Mouse (Mus musculus) hindbrain, embryonic 15.5 days (tissue): ENCODE measurements around the gene Gpr142. TPM values are rescaled to one million over a fixed set of nuclear protein-coding genes. Genes with fewer than 3 reads are reported as not detected.

Source experiments
- ATAC-seq: fragments of 200-750 bp; cut with Nextera tagmentation; 2 replicates; pipeline ENCODE4 v1.8.0; 2017; ENCODE audit warnings: low read depth, moderate number of reproducible peaks, moderate TSS enrichment; ENCODE audit not compliant: low FRiP score
- H3K27ac ChIP-seq: fragments of 300-500 bp; sonication (generic); replicated peaks from 2 replicates; pipeline ENCODE4 v1.5.1; 2015; ENCODE audit warnings: mild to moderate bottlenecking, inconsistent platforms
- H3K27me3 ChIP-seq: fragments of 300-500 bp; sonication (generic); 2 replicates; pipeline ENCODE4 v1.6.1; 2015; ENCODE audit warnings: control low read depth, inconsistent platforms
- H3K36me3 ChIP-seq: fragments of 300-500 bp; sonication (generic); 2 replicates; pipeline ENCODE4 v1.6.1; 2015; ENCODE audit warnings: control low read depth, inconsistent platforms
- H3K4me1 ChIP-seq: fragments of 300-500 bp; sonication (generic); replicated peaks from 2 replicates; pipeline ENCODE4 v1.6.1; 2015; ENCODE audit warnings: control low read depth, inconsistent platforms
- H3K4me2 ChIP-seq: fragments of 300-500 bp; sonication (generic); 2 replicates; pipeline ENCODE4 v1.6.1; 2015; ENCODE audit warnings: moderate library complexity, mild to moderate bottlenecking, inconsistent platforms
- H3K4me3 ChIP-seq: fragments of 300-500 bp; sonication (generic); 2 replicates; pipeline ENCODE4 v1.5.1; 2015; ENCODE audit warnings: mild to moderate bottlenecking, inconsistent platforms
- H3K9ac ChIP-seq: fragments of 300-500 bp; sonication (generic); 2 replicates; pipeline ENCODE4 v1.6.1; 2015; ENCODE audit warnings: inconsistent platforms
- H3K9me3 ChIP-seq: fragments of 300-500 bp; sonication (generic); 2 replicates; pipeline ENCODE4 v1.6.1; 2016; ENCODE audit warnings: control low read depth, inconsistent platforms
- WGBS: fragments of 180-500 bp; shearing (Covaris S2); methylation state at CpG from one replicate; pipeline ENCODE4 v1.1.7; 2015; 5-methylcytosine and 5-hydroxymethylcytosine counted together
- polyA plus RNA-seq: library from polyadenylated mRNA; unstranded; fragments of >200 nt; fragmentation: Nextera tagmentation; extraction: Ambion mirVana; gene quantifications from 2 replicates; pipeline ENCODE4 v1.2.1, GENCODE M21; 2015

The Gpr142 gene
- polyA plus RNA-seq, 1 experiment from 2014 or later, result not detected

- H3K9ac ChIP-seq, result no peak overlapping the region
- 5% methylated on average over 2 of the region's 2 CpGs for WGBS
- H3K27ac ChIP-seq, result no peak overlapping the region
- no peaks in the 10 kb centered on the region for H3K9me3 ChIP-seq
- H3K4me1 ChIP-seq, result peaks cover 30% of the 10 kb centered on the region
- no peaks in the 10 kb centered on the region for H3K36me3 ChIP-seq
- H3K4me2 ChIP-seq, result no peak overlapping the region
- ATAC-seq, result no peak
- peaks cover 48% of the 10 kb centered on the region for H3K27me3 ChIP-seq
- no peak overlapping the region for H3K4me3 ChIP-seq
These were observed 50.8 kb downstream of the Gpr142 start for GRCm38 (mm10) chr11:114849572-114849971.

GRCm38 (mm10) chr11:114850066-114850451 lies 51.3 kb downstream of the Gpr142 start:
- H3K9ac ChIP-seq, result no peak overlapping the region
- no peaks in the 10 kb centered on the region for H3K9me3 ChIP-seq
- no peaks in the 10 kb centered on the region for H3K36me3 ChIP-seq
- peak overlapping the region; percentile 54; the same call in 1 of the 2 replicates for H3K4me3 ChIP-seq
- WGBS, result 15% methylated on average over 5 of the region's 5 CpGs
- peaks cover 30% of the 10 kb centered on the region for H3K4me1 ChIP-seq
- no peak overlapping the region for H3K27ac ChIP-seq
- peak overlapping the region; percentile 89 for H3K4me2 ChIP-seq
- ATAC-seq, result no peak
- H3K27me3 ChIP-seq, result peaks cover 49% of the 10 kb centered on the region

GRCm38 (mm10) chr11:114850452-114851268 lies 51.9 kb downstream of the Gpr142 start, which contains the start of gene Gprc5c:
Gprc5c (plus strand) TSS chr11:114851152.
- no peaks in the 10 kb centered on the region for H3K9me3 ChIP-seq
- peak within 1 kb of the TSS; percentile 40 for H3K9ac ChIP-seq
- under 1% methylated on average over 33 of the region's 43 CpGs for WGBS
- H3K27ac ChIP-seq, result peak within 1 kb of the TSS; percentile 61
- peaks cover 30% of the 10 kb centered on the region for H3K4me1 ChIP-seq
- peak within 1 kb of the TSS; percentile 54 for H3K4me3 ChIP-seq
- H3K36me3 ChIP-seq, result no peaks in the 10 kb centered on the region
- H3K27me3 ChIP-seq, result peaks cover 49% of the 10 kb centered on the region
- peak within 1 kb of the TSS; percentile 89 for H3K4me2 ChIP-seq
- ATAC-seq, result peak; percentile 42; the same call in 1 of the 2 replicates

GRCm38 (mm10) chr11:114851269-114851607 lies 52.5 kb downstream of the Gpr142 start:
- Histone ChIP-seq H3K4me3 (peak overlapping the region; percentile 54), H3K4me1 (peaks cover 30% of the 10 kb centered on the region), H3K27me3 (peaks cover 49% of the 10 kb centered on the region), H3K27ac (peak overlapping the region; percentile 61; the same call in 1 of the 2 replicates), H3K36me3 (no peaks in the 10 kb centered on the region), H3K4me2 (peak overlapping the region; percentile 89), H3K9me3 (no peaks in the 10 kb centered on the region), H3K9ac (peak overlapping the region; percentile 40)
- peak; percentile 49; the same call in 1 of the 2 replicates for ATAC-seq
- WGBS, result under 1% methylated on average over 27 of the region's 27 CpGs

GRCm38 (mm10) chr11:114851608-114852310 lies 53.0 kb downstream of the Gpr142 start:
- 0% methylated on average over 59 of the region's 65 CpGs for WGBS
- H3K4me1 ChIP-seq, result peaks cover 30% of the 10 kb centered on the region
- peak overlapping the region; percentile 61 for H3K27ac ChIP-seq
- peak overlapping the region; percentile 89 for H3K4me2 ChIP-seq
- ATAC-seq, result peak; percentile 58; the same call in 1 of the 2 replicates
- peak overlapping the region; percentile 40 for H3K9ac ChIP-seq
- H3K27me3 ChIP-seq, result peaks cover 49% of the 10 kb centered on the region
- no peaks in the 10 kb centered on the region for H3K36me3 ChIP-seq
- peak overlapping the region; percentile 54 for H3K4me3 ChIP-seq
- H3K9me3 ChIP-seq, result no peaks in the 10 kb centered on the region

- peak overlapping the region; percentile 54 for H3K4me3 ChIP-seq
- no peaks in the 10 kb centered on the region for H3K36me3 ChIP-seq
- peak overlapping the region; percentile 61; the same call in 1 of the 2 replicates for H3K27ac ChIP-seq
- 2% methylated on average over 40 of the region's 40 CpGs for WGBS
- H3K9ac ChIP-seq, result peak overlapping the region; percentile 40
- H3K9me3 ChIP-seq, result no peaks in the 10 kb centered on the region
- H3K4me2 ChIP-seq, result peak overlapping the region; percentile 89
- peaks cover 30% of the 10 kb centered on the region for H3K4me1 ChIP-seq
- no peak for ATAC-seq
- H3K27me3 ChIP-seq, result peaks cover 49% of the 10 kb centered on the region
These were observed 53.8 kb downstream of the Gpr142 start for GRCm38 (mm10) chr11:114852311-114853173.

GRCm38 (mm10) chr11:114853174-114853838 lies 54.6 kb downstream of the Gpr142 start:
- ATAC-seq, result no peak
- WGBS, result 21% methylated on average over 7 of the region's 7 CpGs
- H3K27me3 ChIP-seq, result peaks cover 49% of the 10 kb centered on the region

GRCm38 (mm10) chr11:114854581-114854980 lies 55.9 kb downstream of the Gpr142 start:
- WGBS, result 83% methylated on average over 6 of the region's 6 CpGs
- Histone ChIP-seq H3K36me3 (no peaks in the 10 kb centered on the region), H3K27me3 (peaks cover 40% of the 10 kb centered on the region), H3K9me3 (no peaks in the 10 kb centered on the region), H3K4me1 (peaks cover 30% of the 10 kb centered on the region), H3K4me2 (no peak overlapping the region), H3K4me3 (no peak overlapping the region), H3K27ac (no peak overlapping the region), H3K9ac (no peak overlapping the region)
- ATAC-seq, result no peak

More at GRCm38 (mm10) chr11:114853174-114853838, 54.6 kb downstream of the Gpr142 start:
- no peak overlapping the region for H3K27ac ChIP-seq
- H3K36me3 ChIP-seq, result no peaks in the 10 kb centered on the region
- H3K9me3 ChIP-seq, result no peaks in the 10 kb centered on the region
- H3K4me2 ChIP-seq, result peak overlapping the region; percentile 89
- H3K9ac ChIP-seq, result no peak overlapping the region
- H3K4me1 ChIP-seq, result peaks cover 30% of the 10 kb centered on the region
- peak overlapping the region; percentile 54 for H3K4me3 ChIP-seq

- Histone ChIP-seq H3K9ac (no peak overlapping the region), H3K9me3 (no peaks in the 10 kb centered on the region), H3K4me2 (no peak overlapping the region), H3K36me3 (no peaks in the 10 kb centered on the region), H3K27me3 (peaks cover 35% of the 10 kb centered on the region), H3K4me1 (peaks cover 20% of the 10 kb centered on the region), H3K4me3 (no peak overlapping the region), H3K27ac (no peak overlapping the region)
- WGBS, result 90% methylated on average over 5 of the region's 5 CpGs
- no peak for ATAC-seq
These were observed 57.4 kb downstream of the Gpr142 start for GRCm38 (mm10) chr11:114856125-114856524.
